Mouse (Mus musculus): ENCODE measurements around the gene Sco2. TPM values are rescaled to one million over a fixed set of nuclear protein-coding genes. Genes with fewer than 3 reads are reported as not detected.

The Sco2 gene
- polyA plus RNA-seq, 1 experiment from 2014 or later, result 5.6 TPM

GRCm38 (mm10) chr15:89372068-89372467, 1.6 kb downstream of the Sco2 start:
- 0 out of 2 replicates have a peak overlapping the region, but pooled peaks have one; percentile 28 for H3K27ac ChIP-seq
- peak overlapping the region; percentile 96 for H3K4me2 ChIP-seq
- 0 out of 2 replicates have a peak overlapping the region, but pooled peaks have one; percentile 81 for H3K9ac ChIP-seq
- no peaks in the 10 kb centered on the region for H3K9me3 ChIP-seq (replicated peaks)
- H3K4me1 ChIP-seq, result peaks cover 36% of the 10 kb centered on the region
- 85% methylated on average over 13 of the region's 13 CpGs for WGBS (ENCODE audit: insufficient replicate concordance)
- H3K36me3 ChIP-seq, result peaks cover 59% of the 10 kb centered on the region
- peaks cover 13% of the 10 kb centered on the region for H3K27me3 ChIP-seq (replicated peaks)
- H3K4me3 ChIP-seq, result no peak overlapping the region
- no peak for ATAC-seq

GRCm38 (mm10) chr15:89365141-89365551, 8.5 kb downstream of the Sco2 start:
- Histone ChIP-seq H3K4me3 (no peak overlapping the region), H3K27me3 (replicated peaks) (no peaks in the 10 kb centered on the region), H3K4me1 (no peaks in the 10 kb centered on the region), H3K4me2 (no peak overlapping the region), H3K9me3 (replicated peaks) (no peaks in the 10 kb centered on the region), H3K27ac (no peak overlapping the region), H3K36me3 (peaks cover 100% of the 10 kb centered on the region), H3K9ac (no peak overlapping the region)
- WGBS (ENCODE audit: insufficient replicate concordance), result 91% methylated on average over 4 of the region's 4 CpGs
- no peak for ATAC-seq

- no peak for ATAC-seq
- WGBS (ENCODE audit: insufficient replicate concordance), result 90% methylated on average over 7 of the region's 7 CpGs
Observed at GRCm38 (mm10) chr15:89363051-89363450, 10.6 kb downstream of the Sco2 start.

DNA sequence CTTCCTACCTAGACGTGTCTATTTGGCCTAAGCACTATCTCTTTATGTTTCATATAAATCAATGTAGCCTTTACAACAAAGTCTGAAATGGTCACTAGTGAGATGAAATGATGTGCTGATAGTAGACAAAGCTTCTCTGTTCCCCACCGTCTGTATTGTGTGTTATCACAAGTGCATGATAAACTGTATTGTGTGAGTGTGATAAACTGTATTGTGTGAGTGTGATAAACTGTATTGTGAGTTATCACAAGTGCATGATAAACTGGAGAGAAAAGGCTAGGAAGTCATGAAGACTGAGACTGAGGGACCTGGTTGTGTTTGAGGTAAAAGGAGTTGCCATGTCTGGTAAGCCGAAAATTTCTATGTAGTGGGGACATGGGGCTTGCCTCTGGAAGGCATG, 14.9 kb downstream of the Sco2 start:
- H3K27ac ChIP-seq, result no peak overlapping the region
- H3K4me1 ChIP-seq, result peaks cover 44% of the 10 kb centered on the region
- WGBS (ENCODE audit: insufficient replicate concordance), result 31% methylated on average over 3 of the region's 3 CpGs
- H3K36me3 ChIP-seq, result peaks cover 61% of the 10 kb centered on the region
- H3K4me3 ChIP-seq, result no peak overlapping the region
- H3K9ac ChIP-seq, result no peak overlapping the region; the same call in 1 of the 2 replicates
- no peak for ATAC-seq
- no peaks in the 10 kb centered on the region for H3K27me3 ChIP-seq (replicated peaks)
- H3K9me3 ChIP-seq (replicated peaks), result no peaks in the 10 kb centered on the region
- 0 out of 2 replicates have a peak overlapping the region, but pooled peaks have one; percentile 7 for H3K4me2 ChIP-seq

More at GRCm38 (mm10) chr15:89363051-89363450, 10.6 kb downstream of the Sco2 start:
- H3K27ac ChIP-seq, result no peak overlapping the region
- H3K4me3 ChIP-seq, result no peak overlapping the region
- H3K27me3 ChIP-seq (replicated peaks), result no peaks in the 10 kb centered on the region
- no peak overlapping the region for H3K4me2 ChIP-seq
- H3K4me1 ChIP-seq, result peaks cover 19% of the 10 kb centered on the region
- peaks cover 98% of the 10 kb centered on the region for H3K36me3 ChIP-seq
- H3K9me3 ChIP-seq (replicated peaks), result no peaks in the 10 kb centered on the region
- H3K9ac ChIP-seq, result no peak overlapping the region

DNA sequence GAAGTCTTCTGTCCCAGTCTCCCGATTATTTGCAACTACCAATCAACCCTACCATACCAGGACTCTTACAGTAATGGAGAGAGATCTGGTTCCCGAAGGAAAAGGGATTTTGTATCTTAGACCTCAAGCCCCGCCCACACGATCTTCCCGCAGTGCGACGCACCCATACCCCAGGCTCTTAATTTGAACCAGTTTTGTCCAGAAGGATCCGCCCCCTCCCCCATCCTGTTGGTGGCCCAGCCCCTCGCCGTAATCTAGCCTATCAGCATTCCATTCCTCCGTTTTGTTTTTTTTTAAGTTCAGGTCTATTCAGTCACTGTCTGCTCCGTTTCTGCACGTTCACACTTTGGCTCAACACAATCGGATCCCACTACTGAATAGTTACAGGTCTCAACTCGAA, 17.3 kb downstream of the Sco2 start:
- under 1% methylated on average over 15 of the region's 15 CpGs for WGBS (ENCODE audit: insufficient replicate concordance)
- Histone ChIP-seq H3K4me2 (peak overlapping the region; percentile 92), H3K4me3 (peak overlapping the region; percentile 80), H3K9ac (peak overlapping the region; percentile 91), H3K9me3 (replicated peaks) (no peaks in the 10 kb centered on the region), H3K27me3 (replicated peaks) (no peaks in the 10 kb centered on the region), H3K27ac (peak overlapping the region; percentile 86), H3K36me3 (peaks cover 61% of the 10 kb centered on the region), H3K4me1 (peaks cover 46% of the 10 kb centered on the region)
- ATAC-seq, result peak; percentile 63

DNA sequence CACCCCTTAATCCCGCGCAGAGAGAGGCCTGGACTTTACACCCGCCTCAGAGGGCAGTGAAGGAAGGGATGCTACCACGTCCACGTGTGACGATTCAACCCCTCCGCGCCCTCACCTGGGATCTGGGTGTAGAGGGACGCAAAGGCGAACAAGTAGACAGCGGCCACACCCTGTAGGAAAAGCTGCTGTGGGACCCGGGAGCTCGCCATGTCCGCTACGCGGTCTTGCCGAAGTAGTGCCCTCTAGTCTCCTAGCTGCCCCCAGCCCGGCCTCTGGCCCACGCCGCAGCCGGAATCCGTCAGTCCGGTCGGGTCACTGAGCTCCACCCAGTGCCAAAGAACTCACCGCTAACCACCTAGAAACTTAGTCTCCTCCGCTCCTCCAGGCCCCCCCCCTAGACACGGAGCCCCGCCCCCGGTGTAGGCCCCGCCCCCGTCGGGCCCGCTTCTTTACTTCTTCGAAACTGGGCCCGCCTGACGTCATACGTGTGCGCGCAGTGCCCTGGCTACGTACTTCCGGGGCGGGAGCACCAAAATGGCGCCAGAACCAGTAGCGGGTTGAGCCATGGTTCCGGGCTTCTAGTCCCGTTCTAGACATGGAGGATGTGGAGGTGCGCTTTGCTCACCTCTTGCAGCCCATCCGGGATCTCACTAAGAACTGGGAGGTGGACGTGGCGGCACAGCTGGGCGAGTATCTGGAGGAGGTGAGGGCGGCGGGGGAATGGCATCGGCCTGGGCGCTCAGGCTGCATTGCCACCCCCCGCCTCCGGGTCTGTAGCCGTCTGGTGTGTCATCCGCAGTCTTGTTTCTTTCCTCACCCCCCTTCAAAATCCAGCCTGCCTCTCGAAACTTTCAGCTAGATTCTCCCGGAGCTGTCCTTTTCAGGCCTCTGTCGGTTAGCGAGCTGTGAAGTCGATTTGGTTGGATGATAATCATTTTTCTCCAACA, 18.1 kb downstream of the Sco2 start, which contains the start of the genes Lmf2 and Ncaph2:
Gene Lmf2 (minus strand): TSS at position 419 of the 947 bp plus-strand sequence.
Gene Ncaph2 (plus strand): TSS at position 479 of the 947 bp plus-strand sequence.
- H3K27me3 ChIP-seq (replicated peaks), result no peaks in the 10 kb centered on the region
- peaks cover 61% of the 10 kb centered on the region for H3K36me3 ChIP-seq
- WGBS (ENCODE audit: insufficient replicate concordance), result under 1% methylated on average over 64 of the region's 64 CpGs

GRCm38 (mm10) chr15:89354455-89354854, 19.2 kb downstream of the Sco2 start:
- Histone ChIP-seq H3K36me3 (peaks cover 60% of the 10 kb centered on the region), H3K27me3 (replicated peaks) (no peaks in the 10 kb centered on the region), H3K27ac (peak overlapping the region; percentile 84; the same call in 1 of the 2 replicates), H3K4me1 (peaks cover 41% of the 10 kb centered on the region), H3K9me3 (replicated peaks) (no peaks in the 10 kb centered on the region), H3K4me3 (peak overlapping the region; percentile 80), H3K9ac (peak overlapping the region; percentile 91), H3K4me2 (peak overlapping the region; percentile 92)
- WGBS (ENCODE audit: insufficient replicate concordance), result 69% methylated on average over 7 of the region's 7 CpGs
- ATAC-seq, result no peak

More for the DNA sequence above, 18.1 kb downstream of the Sco2 start, which contains the start of the genes Lmf2 and Ncaph2:
- ATAC-seq, result peak; percentile 88
- Histone ChIP-seq H3K4me3 (peak within 1 kb of the TSS; percentile 80), H3K27ac (peak within 1 kb of the TSS; percentile 86), H3K9me3 (replicated peaks) (no peaks in the 10 kb centered on the region), H3K9ac (peak within 1 kb of the TSS; percentile 91), H3K4me2 (peak within 1 kb of the TSS; percentile 92), H3K4me1 (peaks cover 46% of the 10 kb centered on the region)

DNA sequence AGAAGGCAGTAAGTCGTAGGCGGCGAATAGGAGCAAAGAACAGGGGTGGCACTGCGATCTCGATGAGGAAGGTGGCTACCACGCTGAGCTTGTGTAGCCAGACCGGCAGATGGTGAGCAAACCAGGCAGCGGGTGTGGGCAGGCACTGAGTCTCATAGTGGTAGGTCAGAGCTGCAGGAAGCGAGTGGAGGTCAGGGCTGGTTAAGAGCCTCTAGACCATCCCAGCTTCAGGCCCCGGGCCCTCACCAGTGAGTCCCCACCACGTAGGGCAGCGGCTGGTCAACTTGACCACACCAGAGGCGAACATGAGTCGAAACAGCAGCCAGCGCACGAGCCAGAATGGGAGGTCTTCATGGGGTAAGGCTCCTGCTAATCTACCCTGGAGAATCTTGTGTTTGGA, 19.8 kb downstream of the Sco2 start:
- peaks cover 56% of the 10 kb centered on the region for H3K36me3 ChIP-seq
- H3K27me3 ChIP-seq (replicated peaks), result no peaks in the 10 kb centered on the region
- H3K4me2 ChIP-seq, result peak overlapping the region; percentile 92
- H3K4me1 ChIP-seq, result peaks cover 34% of the 10 kb centered on the region
- peak overlapping the region; percentile 80 for H3K4me3 ChIP-seq
- no peaks in the 10 kb centered on the region for H3K9me3 ChIP-seq (replicated peaks)
- ATAC-seq, result no peak
- peak overlapping the region; percentile 91 for H3K9ac ChIP-seq
- no peak overlapping the region for H3K27ac ChIP-seq
- WGBS (ENCODE audit: insufficient replicate concordance), result 93% methylated on average over 16 of the region's 16 CpGs

GRCm38 (mm10) chr15:89352795-89353194, 20.9 kb downstream of the Sco2 start:
- no peak overlapping the region for H3K4me2 ChIP-seq
- no peak overlapping the region for H3K4me3 ChIP-seq
- 91% methylated on average over 12 of the region's 12 CpGs for WGBS (ENCODE audit: insufficient replicate concordance)
- no peaks in the 10 kb centered on the region for H3K9me3 ChIP-seq (replicated peaks)
- H3K9ac ChIP-seq, result no peak overlapping the region
- peaks cover 47% of the 10 kb centered on the region for H3K36me3 ChIP-seq
- no peaks in the 10 kb centered on the region for H3K27me3 ChIP-seq (replicated peaks)
- ATAC-seq, result no peak
- no peak overlapping the region for H3K27ac ChIP-seq
- peaks cover 24% of the 10 kb centered on the region for H3K4me1 ChIP-seq

DNA sequence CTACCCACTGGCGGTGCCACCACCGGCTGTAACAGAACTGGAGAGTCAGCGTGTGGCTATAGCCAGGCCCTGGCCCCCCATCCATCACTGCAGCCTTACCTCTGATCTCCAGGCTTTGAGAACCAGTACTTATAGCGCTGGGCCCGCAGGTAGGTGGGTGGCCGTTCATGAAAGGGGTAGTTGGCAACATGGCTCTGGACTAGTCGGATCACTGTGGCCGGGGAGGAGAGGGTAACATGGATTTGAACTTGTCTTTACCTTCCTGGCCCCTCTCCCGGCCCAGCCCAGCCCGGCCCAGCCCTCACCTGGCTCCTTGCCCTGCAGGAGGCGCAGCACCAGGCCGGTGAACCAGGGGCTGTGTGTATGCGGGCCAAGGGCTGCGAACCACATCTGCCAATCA, 21.6 kb downstream of the Sco2 start:
- Histone ChIP-seq H3K36me3 (peaks cover 47% of the 10 kb centered on the region), H3K27me3 (replicated peaks) (no peaks in the 10 kb centered on the region), H3K27ac (no peak overlapping the region), H3K9me3 (replicated peaks) (no peaks in the 10 kb centered on the region), H3K4me3 (no peak overlapping the region), H3K9ac (no peak overlapping the region), H3K4me1 (peaks cover 17% of the 10 kb centered on the region), H3K4me2 (no peak overlapping the region)
- ATAC-seq, result no peak
- WGBS (ENCODE audit: insufficient replicate concordance), result 93% methylated on average over 14 of the region's 14 CpGs

GRCm38 (mm10) chr15:89351302-89351701, 22.3 kb downstream of the Sco2 start:
- no peak overlapping the region for H3K4me2 ChIP-seq
- peaks cover 14% of the 10 kb centered on the region for H3K4me1 ChIP-seq
- H3K9ac ChIP-seq, result no peak overlapping the region
- peaks cover 47% of the 10 kb centered on the region for H3K36me3 ChIP-seq
- 85% methylated on average over 15 of the region's 15 CpGs for WGBS (ENCODE audit: insufficient replicate concordance)
- ATAC-seq, result no peak
- H3K9me3 ChIP-seq (replicated peaks), result no peaks in the 10 kb centered on the region
- no peaks in the 10 kb centered on the region for H3K27me3 ChIP-seq (replicated peaks)
- no peak overlapping the region for H3K27ac ChIP-seq
- H3K4me3 ChIP-seq, result no peak overlapping the region

- H3K27me3 ChIP-seq (replicated peaks), result no peaks in the 10 kb centered on the region
- 84% methylated on average over 5 of the region's 5 CpGs for WGBS (ENCODE audit: insufficient replicate concordance)
- H3K27ac ChIP-seq, result no peak overlapping the region
- ATAC-seq, result no peak
- peaks cover 14% of the 10 kb centered on the region for H3K4me1 ChIP-seq
- no peak overlapping the region for H3K4me2 ChIP-seq
- H3K9ac ChIP-seq, result no peak overlapping the region
- no peak overlapping the region for H3K4me3 ChIP-seq
- peaks cover 47% of the 10 kb centered on the region for H3K36me3 ChIP-seq
- no peaks in the 10 kb centered on the region for H3K9me3 ChIP-seq (replicated peaks)
Observed at GRCm38 (mm10) chr15:89350447-89350846, 23.2 kb downstream of the Sco2 start.
